Mouse (Mus musculus): ENCODE results near the gene Tspan11. TPM values are rescaled to one million over a fixed set of nuclear protein-coding genes. Genes with fewer than 3 reads are reported as not detected.

The Tspan11 gene
- 1 to 10 TPM in 1 of 2 experiments, under 1 TPM in 1; 0.57 to 1.2 TPM for total RNA-seq (2021)
- long read RNA-seq, experiment 1, full-length matches to known transcripts = 3 of 4 reads
- long read RNA-seq, experiment 1, partial matches to known transcripts = 0 of 4 reads
- long read RNA-seq, experiment 1, other reads (novel, unspliced or antisense) = 1 of 4 reads
- long read RNA-seq, experiment 2 = 0 reads

DNA sequence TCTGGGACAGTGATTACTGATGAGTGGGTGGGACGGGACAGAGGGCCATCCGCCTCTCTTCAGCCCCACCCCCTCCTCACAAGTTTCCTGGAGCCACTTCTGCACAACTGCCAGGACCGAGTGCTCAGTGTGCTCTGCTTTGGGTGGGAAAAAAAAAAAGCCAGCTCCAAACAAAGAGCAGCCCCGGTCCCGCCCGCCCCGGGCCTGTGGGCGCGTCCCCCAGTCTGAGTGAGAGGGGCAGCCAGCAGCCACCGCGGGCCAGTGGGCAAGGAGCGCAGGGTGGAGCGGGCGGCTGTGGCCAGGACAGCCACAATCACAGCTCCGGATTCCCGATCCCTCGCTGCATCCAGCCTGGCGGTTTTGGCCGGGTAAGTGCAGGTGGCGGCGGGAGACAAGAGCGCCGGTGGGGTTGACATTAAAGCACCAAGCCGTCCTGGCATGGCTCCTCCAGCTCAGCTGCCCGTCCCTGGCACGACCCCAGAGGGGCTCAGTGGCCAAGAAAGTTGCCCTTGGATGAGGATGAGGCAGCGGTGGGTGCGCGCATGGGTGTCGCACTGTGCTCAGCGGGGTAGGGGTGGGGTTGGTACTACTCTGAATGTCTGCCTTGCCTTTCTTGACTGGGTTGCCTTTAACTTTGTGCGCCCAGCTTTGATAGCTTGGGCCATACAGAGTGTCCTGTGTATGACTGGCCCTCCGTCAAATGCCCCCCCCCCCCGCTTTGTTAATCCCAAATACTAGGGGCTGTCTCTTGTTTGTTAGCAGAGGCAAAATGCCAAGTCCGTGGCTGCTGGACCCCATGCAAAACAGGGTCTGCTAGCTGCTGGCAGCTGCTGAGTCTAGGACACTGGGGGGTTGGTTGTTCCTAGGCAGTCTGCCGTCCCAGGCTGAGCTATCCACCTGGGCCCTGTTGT, at the start of gene Tspan11:
Gene Tspan11 (plus strand): TSS at position 79 of the 911 bp plus-strand sequence.
- peak; percentile 37 to 55 for DNase-seq

DNA sequence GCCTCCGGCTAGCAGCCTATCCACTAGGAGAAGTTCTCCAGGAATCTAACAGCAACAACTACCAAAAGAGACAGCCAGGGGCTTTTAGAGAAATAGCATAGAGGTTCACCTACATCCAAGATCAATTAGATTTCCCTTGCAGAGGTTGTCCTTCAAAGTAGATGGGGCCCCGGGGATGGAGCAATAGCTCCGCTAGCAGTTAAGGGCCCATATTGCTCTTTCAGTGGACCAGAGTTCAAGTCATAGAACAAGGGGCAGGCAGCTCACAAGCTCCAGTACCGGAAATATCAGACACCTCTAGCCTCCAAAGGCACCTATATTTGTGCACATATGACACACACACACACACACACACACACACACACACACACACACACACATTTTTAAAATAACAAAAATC, 49.5 kb upstream of the Tspan11 start:
- no peak for DNase-seq

DNA sequence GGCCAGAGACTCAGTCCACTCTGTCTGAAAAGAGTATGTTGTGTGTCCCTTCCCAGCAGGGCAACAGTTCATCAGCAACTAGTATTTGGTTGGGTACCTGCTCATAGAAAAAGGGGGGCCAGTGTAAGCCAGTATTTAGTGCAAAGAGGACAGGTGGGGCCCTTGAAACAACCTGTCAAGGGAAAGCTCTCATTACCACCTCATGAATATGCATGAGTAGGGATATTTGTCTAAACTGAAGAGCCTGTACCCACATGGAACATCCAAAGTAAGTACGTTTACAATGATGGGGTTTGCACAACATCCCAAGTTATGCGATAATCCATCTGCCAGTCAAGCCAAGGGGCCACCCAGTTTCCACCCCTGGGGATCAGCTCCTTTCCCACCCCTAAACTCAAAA, 47.9 kb upstream of the Tspan11 start:
- no peak for DNase-seq

DNA sequence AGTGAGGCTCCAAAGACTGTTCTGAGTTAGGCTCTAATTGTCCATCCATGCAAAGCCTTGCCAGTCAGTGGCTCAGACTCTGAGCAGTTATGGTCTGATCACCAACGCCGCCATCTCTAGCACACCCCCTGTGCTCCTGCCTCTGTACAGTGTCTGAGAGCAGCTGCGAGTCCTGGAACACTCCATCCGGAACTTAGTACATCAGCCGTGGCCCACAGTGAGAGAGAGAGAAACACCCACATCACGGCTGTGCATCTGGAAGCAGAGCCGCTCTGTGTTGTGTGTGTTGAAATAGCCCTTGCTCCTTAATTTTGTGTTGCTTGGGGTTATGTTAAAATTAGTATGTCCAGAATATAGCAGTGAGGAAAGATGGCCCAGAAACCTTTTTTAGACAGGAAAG, 47.2 kb upstream of the Tspan11 start:
- DNase-seq = no peak

DNA sequence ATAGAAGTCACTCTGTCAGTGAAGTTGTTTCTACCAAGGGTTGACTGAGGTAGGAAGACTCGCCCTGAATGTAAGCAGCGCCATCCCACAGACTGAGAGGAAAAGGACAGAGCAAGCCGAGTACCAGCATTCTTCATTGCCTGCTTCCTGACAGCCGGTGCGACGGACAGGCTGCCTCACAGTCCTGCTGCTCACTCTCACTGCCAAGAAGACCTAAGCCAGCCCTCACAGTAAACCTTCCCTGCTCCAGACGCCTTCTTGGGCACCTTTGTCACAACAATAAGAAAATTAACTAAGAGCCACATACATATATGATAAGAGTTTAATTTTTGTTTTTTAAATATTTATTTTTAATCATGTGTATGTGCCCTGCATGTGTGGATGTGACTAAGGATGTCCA, 46.1 kb upstream of the Tspan11 start:
- DNase-seq = no peak

DNA sequence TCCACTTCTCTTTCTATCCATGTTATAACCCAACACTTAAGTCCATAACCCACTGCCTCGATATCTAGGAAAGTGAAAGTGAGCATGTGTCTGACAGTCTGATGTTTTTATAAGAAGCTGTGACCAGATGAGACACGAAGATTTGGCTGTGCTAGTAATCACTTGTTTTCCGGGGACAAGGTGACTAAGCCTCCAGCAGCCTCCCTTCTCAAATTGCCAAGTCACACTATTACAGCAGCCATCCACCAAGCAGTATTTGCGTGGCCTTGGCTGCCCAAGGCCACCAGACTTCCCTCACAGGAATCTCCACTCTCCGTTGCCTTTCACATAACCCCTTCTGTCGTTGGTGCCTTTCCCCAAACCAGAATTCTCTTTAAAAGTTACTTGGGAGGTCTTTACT, 40.9 kb upstream of the Tspan11 start:
- DNase-seq = no peak

DNA sequence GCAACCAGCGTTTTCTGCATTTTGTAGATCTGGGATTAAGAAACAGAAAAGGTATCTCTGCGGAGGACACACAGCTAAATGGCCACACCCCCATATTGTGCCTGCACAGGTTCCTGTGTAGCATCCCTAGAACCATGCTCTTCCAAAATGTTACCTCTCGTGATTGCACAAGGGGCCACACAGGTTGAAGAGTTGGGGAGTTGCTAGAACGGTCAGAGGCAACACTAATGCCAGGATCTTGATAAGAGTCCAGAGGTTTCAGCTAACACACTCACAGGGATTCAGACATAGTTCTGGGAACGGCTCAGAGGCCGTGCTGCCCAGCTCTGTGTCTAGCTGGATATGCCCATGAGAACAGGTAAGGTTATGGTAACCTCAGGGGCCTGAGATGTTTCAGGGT, 37.9 kb upstream of the Tspan11 start:
- DNase-seq = no peak

DNA sequence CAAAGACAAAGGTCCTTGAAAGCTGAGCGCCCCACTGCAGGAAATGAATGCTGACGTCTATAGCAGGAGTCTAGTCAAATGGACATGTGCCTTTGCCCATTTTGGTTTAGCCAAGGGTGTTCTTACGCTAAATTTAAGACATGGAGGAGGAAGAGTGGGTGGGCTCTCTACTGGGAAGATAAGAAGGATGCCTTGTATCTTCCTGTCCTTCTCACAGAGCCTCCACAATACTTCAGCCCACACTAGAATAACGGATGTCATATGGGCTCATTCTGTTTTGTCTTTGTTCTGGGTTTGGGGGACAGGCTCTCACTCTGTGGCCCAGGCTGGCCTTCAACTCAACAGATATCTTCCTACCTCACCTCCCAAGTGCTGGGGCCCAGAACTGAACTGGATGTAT, 35.8 kb upstream of the Tspan11 start:
- DNase-seq = no peak

DNA sequence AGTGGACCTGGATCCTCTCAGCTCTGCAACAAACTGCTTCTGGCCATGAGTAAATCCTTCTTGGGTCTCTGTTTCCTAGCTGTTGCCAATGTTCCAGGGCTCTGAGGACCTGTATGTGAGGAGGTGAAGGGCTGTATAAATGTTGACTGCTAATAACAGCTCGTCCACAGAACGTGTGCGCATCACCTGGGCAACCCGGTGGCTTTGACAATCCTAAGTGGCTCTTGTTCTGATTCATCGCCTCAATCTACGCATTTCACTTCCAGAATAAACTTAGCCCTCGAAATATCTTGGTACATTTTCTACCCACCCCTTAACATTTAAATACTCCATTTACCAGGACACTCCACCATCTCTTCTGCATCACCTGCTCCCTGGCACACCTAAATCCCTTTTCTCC, 34.1 kb upstream of the Tspan11 start:
- no peak for DNase-seq

DNA sequence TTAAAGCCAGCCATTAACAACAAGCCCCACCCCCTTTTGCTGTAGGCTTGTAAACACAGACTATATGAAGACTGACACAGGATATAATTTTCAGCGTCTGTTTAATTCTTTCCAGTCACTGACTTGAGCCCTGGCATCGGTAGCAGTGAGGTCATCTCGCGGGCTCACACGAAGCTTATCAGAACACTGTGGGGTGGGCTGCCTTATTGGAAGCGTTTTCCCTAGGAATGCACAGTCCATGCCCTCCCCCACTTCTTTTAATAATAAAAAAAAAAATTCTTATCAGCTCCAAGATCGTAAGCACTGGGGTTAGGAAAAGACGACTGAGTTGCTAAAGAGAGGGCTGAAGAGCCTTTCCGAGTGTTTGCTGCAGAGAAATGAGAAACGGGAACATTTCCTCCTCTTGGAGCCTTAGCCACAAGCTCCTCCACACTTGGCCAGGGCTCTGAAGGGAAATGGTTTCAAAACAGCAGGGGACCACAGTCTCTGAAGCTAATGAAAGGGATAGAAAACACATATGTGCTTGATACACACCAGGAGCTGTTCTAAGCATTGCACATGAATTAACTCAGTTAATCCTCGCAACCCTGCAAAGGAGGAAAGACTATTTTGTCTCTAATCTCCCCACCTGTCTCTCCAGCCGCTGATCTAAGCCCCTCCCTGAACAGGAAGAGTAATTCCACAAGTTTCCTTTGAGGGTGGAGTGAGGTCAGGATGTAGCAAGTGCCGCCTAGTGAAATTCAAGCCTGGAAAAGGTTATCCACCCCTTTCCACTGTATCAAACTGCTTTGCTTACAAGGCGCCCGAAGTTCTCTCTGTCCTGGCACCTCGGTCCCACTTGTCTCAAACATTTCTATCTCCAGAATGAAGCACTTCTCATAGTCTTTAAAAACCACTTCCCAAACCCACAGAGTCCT, 33.4 kb upstream of the Tspan11 start:
- DNase-seq = peak; percentile 37 to 42

DNA sequence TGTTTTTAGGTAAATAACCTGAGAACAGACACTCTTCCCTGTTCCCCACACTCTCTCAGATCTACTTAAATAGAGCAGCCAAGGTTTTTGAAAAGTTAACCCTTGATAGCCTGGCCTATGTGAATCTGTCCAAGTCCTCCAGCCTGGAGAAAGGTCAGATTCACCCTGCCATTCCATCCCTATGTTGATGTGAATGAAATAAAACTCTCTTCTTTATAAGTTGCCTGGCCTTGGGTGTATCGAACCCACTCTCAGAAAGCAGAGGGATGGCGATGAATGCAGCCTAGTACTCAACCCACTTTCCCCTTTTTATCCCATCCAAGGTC, 32.7 kb upstream of the Tspan11 start:
- DNase-seq = no peak

DNA sequence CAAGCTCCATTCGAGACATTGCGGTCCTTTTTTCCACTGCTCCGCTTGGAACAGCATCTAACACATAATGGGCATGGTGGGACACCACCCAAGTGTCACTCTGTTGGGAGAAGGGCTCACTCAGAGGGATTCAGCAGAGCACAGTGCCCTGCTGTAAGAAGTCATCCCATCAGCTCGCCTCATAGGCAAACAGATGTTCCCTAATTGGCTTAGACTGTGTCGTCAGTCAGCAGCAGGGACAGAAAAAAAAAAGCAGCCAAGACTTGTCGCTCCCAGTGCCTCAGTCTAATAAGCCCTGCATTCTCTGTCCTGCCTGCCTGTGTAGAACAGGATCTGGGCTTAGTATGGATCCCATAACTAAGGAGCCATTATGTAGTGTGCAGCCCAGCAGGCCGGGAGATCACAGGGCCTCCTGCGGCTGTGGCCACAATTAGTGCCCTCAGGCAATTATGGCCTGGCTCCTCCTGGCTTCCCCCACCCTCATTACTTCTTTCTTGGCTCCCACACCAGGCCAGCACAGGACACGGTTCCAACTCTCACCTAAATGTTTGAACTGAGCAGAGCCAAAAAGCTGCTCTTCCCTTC, 31.6 kb upstream of the Tspan11 start:
- DNase-seq = no peak

DNA sequence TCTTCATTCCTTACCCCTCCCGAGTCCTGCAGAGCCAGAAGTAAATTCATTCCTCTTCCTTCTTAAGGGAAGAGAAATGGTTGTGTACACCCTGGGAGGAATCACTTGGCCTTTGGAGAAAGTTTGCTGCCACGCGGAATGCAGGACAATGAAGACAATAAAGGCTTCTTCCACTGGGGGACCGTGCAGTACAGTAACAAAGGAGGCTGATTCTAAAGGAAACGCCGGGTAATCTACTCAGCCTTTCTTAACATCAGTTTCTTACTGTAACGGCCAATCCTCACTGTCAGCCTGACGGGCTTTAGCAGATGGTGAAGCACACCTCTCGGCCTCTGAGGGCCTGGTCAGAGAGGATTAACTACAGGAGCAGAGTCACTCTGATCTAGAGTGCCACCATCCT, 25.4 kb upstream of the Tspan11 start:
- no peak for DNase-seq

DNA sequence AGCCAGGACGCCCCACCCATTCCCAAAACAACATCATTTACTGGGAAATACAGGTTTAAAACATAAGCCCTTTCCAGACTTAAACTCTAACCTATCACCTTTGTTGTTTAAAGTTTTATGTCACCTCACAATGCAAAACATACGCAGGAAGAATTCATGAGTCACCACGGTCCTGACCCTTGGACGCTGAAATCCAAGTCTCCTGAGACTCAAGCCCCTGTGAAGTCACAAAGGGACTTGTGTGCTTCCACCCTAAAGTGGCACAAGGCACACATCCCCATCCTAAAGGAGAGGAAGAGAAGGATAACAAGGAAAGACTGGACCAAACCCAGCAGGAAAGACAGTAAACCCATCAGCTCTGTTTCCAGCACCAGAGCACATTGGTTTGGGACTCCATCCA, 22.0 kb upstream of the Tspan11 start:
- no peak for DNase-seq

DNA sequence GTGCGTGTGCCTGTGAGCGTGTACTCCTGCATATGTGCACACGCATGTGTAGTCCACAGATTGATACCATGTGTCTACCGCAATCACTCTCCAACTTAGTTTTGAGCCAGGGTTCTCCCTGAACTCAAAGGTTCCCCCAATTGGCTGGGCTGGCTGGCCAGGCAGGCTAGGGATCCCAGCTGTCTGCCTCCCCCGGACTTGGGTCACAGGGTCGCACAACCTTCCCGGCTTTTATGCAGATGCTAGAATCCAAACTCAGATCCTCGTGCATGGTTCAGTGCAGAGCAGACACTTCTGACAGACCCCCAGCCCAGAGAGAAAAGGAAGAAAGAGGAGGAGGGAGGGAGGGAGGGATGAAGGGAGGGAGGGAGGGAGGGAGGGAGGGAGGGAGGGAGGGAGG, 18.8 kb upstream of the Tspan11 start:
- DNase-seq = no peak

DNA sequence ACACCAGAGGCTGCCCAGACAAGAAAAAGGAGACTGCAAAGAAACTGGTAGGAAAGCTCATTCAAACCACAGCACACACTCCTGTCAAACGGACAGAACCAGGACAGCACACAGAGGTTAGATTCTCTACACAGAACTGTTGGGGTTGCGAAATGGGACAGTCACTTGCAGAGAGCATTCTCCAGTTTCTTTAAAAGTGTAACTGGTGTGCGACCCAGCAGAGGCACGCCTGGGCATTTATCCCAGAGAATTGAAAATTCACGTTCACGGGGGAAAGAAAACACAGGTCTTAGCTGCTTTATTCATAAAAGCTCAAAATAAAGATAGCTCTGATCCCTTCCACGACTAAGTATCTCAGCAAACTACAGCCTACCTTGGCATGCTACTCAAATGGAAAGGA, 18.3 kb upstream of the Tspan11 start:
- DNase-seq = no peak

DNA sequence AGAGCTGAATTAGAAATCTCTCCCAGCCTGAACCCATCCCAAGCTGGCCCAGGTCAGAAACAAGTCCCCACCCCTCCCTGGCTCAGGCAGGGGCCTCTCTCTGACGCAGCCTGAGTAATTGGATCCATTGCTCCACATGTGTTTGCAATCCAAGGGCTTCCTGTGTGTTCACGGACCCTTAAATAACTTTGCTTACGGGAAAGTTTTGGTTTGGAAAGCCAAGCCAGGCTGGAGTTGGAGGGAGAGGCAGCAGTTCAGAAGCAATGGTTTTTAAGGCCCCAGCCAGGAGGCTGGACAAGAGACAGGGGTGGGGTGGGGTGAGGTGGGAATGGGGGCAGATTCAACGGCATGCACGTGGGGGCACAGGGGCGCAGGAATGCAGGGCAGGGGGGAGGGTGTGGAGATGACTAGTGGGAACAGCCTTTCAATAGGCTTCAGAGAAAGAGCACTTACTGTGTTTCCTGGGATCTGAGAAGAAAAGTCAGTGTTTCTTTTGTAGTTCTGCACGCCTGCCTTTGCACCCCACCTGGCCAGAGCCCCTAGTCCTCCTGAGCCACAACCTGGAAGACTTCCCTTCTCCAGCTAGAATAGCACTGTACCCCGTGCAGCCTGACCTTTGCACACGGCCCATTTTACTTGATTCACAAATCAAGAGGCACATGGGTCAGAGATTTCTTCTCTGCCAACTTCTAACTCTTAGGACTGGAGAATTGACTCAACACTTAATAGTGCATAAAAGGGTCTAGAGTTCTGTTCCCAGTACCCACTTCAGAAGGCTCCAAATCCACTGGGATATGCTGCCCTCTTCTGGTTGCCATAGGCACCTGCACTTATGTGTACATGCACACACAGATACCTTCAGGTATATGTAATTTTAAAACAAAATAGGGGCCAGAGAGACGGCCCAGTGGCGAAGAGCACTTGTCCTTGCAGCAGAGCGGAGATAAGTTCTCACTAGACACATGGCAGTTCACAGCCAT, 16.8 kb upstream of the Tspan11 start:
- DNase-seq = peak; percentile 18 to 37

DNA sequence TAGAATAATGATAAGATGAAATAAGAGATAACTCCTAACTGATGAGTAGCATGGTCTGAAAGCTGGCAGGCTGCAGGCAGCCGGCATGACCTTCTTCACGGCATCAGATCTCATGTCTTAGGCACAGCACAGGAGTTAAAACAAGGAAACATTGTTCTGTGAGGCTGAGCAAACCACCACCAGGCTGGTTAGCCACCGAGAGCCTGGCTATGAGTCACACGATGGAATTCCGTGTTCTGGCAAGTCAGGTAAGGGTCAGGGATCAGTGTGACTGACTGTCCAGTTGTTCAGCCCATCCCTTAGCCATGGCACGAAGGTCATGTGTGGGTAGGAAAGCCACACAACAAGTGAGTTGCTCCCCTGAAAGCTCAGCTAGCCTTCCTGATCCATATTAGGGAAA, 16.0 kb upstream of the Tspan11 start:
- DNase-seq = no peak

DNA sequence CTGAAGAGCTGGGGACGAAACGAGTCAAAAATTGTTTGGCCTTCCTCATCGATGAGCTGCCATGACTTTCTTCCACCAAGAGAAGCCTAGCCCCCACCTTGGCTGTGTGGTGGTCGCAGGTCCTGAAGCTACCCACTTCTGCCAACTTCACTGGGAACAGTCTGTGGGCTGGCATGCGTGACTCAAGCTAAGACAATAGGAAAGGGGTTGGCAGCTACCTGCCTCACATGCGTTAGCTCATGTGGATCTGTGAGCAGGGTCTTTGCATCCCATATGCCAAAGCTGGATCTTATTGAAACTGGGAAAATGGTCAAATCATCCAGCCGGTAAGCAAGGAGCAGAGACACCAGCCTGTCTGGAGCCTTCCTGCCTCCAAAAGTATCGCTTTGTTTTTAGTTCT, 14.8 kb upstream of the Tspan11 start:
- DNase-seq = no peak

DNA sequence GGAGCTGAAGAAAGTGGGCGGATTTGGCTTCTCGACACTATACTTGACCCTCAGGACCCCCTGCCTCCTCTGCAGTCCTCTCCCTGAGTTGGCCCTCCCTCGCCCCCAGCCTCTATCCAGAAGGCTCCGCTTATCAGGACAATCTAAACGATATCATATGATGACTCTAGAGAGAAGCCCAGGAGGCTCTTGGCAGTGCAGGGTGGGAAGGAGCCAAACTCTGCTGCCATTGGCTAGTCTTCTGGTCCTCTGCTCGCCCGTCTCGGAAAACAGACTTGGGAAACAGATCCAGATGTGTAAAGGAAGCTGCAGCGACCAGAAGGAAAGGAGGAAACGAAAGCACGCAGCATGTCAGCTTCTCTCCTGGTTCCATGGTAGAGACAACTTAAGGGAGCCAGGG, 11.5 kb upstream of the Tspan11 start:
- no peak for DNase-seq

DNA sequence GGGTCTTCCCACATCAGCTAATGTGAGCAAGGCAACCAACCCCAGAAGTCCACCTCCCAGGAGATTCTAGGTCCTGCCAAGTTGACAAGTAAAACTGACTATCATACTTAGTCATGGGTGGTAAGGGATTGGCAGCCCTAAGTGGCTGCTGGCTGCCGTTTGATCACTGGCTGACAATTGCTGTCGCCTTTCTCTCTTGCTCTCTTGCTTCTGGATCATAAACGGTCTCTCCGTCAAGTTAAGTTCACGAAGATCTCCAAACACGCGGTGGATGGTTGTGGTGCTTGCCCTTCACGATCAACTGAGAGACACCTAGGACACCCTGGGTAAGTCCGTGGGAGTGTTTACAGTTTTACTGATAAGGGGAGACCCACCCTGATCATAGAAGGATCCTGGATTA, 11.0 kb upstream of the Tspan11 start:
- no peak for DNase-seq

Measured in heart, adult 18-20 months (tissue).